Mouse (Mus musculus) adrenal gland, adult 18-20 months (tissue): ENCODE measurements around the gene Defb47. TPM values are rescaled to one million over a fixed set of nuclear protein-coding genes. Genes with fewer than 3 reads are reported as not detected.

Experiments
- total RNA-seq, 2 experiments: library from RNA; stranded (reverse); gene quantifications; 1 replicate in 1 of 2; 2 replicates in 1 of 2; pipeline ENCODE4 v1.2.3; 2021

Defb47 gene
- total RNA-seq, 2 experiments from 2014 or later = not detected

Other genes with a start within 250 kb of the Defb47 start
- 10 to 100 TPM; 34.3 to 44.5 TPM for gene Ints6, start 236.9 kb upstream of the Defb47 start, total RNA-seq
- gene Wdfy2, start 160.4 kb upstream of the Defb47 start, total RNA-seq = 10 to 100 TPM; 20.0 to 33.7 TPM
- not detected for gene Defb48, start 13.6 kb upstream of the Defb47 start, total RNA-seq
- not detected for gene Defb43, start 13.7 kb downstream of the Defb47 start, total RNA-seq
- 1 to 10 TPM in 1 of 2 experiments, under 1 TPM in 1; 0.30 to 1.1 TPM for gene Defb42, start 48.9 kb downstream of the Defb47 start, total RNA-seq
- not detected for gene Defb30, start 51.9 kb downstream of the Defb47 start, total RNA-seq